In the genomic region with DNA sequence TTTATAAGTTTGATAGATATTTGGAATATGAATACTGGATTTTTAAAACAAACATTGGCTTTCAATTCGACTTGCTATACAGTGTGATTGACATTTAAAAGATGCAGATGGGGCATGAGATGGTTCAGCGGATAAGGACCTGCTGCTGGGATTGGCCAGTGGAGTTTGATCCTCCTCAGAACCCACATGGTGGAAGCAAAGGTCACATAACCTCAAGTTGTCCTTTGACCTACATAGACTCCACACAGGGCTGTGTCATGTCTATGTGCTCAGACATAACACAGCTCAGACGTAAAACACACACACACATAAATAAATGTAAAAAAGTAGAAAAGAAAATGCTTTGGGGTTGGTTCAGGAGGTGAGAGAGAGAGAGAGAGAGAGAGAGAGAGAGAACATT, we compare ENCODE assay signal across 22 mouse cellular contexts.
DNase-seq lines count a peak whose midpoint lies in the region; ATAC-seq and TF ChIP-seq lines count a peak whose summit lies in the region.
"Had no signal": no experiment of that assay in that cellular context is flagged by ENCODE, and none has a peak within 500 bp of the region (broad histone marks: within the 10 kb centered on the region; RNA-seq: fewer than 3 reads in every experiment).

No protein-coding gene starts in this region.

- no peak overlapping the region for H3K27ac ChIP-seq in hindbrain, embryonic 16.5 days (ENCODE audit: low read depth, low read length)
- H3K27ac ChIP-seq in hindbrain, postnatal 0 days, result no peak overlapping the region
- H3K27ac ChIP-seq in midbrain, embryonic 10.5 days (replicated peaks), result no peak overlapping the region
- H3K27ac ChIP-seq in midbrain, embryonic 14.5 days (replicated peaks; ENCODE audit: low read depth, low read length), result no peak overlapping the region
- H3K27ac ChIP-seq: embryonic facial prominence, embryonic 15.5 days; forebrain, embryonic 10.5 days; heart, adult 2 months; heart, embryonic 15.5 days; hindbrain, embryonic 12.5 days had no signal

- H3K9me3 ChIP-seq in hindbrain, embryonic 16.5 days (ENCODE audit: control insufficient read depth, low read length), result no peaks in the 10 kb centered on the region
- no peaks in the 10 kb centered on the region for H3K9me3 ChIP-seq in hindbrain, postnatal 0 days (ENCODE audit: low read length)
- no peaks in the 10 kb centered on the region for H3K9me3 ChIP-seq in midbrain, embryonic 10.5 days (replicated peaks)
- H3K9me3 ChIP-seq in midbrain, embryonic 14.5 days (ENCODE audit: control insufficient read depth, low read length), result no peaks in the 10 kb centered on the region
- H3K9me3 ChIP-seq: embryonic facial prominence, embryonic 15.5 days; forebrain, embryonic 10.5 days; heart, embryonic 15.5 days; hindbrain, embryonic 12.5 days had no signal

- no peak overlapping the region for H3K9ac ChIP-seq in hindbrain, embryonic 16.5 days (ENCODE audit: low read depth, low read length)
- no peak overlapping the region for H3K9ac ChIP-seq in hindbrain, postnatal 0 days (replicated peaks; ENCODE audit: low read length)
- H3K9ac ChIP-seq in midbrain, embryonic 14.5 days (replicated peaks; ENCODE audit: low read length), result no peak overlapping the region
- H3K9ac ChIP-seq: embryonic facial prominence, embryonic 15.5 days; heart, embryonic 15.5 days; hindbrain, embryonic 12.5 days had no signal

- WGBS in hindbrain, embryonic 16.5 days, result 56% methylated on average over 3 of the region's 3 CpGs
- WGBS in hindbrain, postnatal 0 days, result 42% methylated on average over 3 of the region's 3 CpGs
- 34% methylated on average over 3 of the region's 3 CpGs for WGBS in midbrain, embryonic 10.5 days
- WGBS in midbrain, embryonic 14.5 days, result 34% methylated on average over 3 of the region's 3 CpGs

- no peak overlapping the region for H3K4me3 ChIP-seq in hindbrain, embryonic 16.5 days (ENCODE audit: low read length)
- H3K4me3 ChIP-seq in hindbrain, postnatal 0 days (ENCODE audit: low read length), result no peak overlapping the region
- H3K4me3 ChIP-seq in midbrain, embryonic 10.5 days, result no peak overlapping the region
- no peak overlapping the region for H3K4me3 ChIP-seq in midbrain, embryonic 14.5 days (replicated peaks; ENCODE audit: low read depth, low read length)
- H3K4me3 ChIP-seq: embryonic facial prominence, embryonic 15.5 days; erythroblast, embryonic 14.5 days; forebrain, embryonic 10.5 days; heart, adult 2 months; heart, embryonic 15.5 days; hindbrain, embryonic 12.5 days had no signal

- H3K27me3 ChIP-seq in hindbrain, embryonic 16.5 days (replicated peaks; ENCODE audit: control insufficient read depth, insufficient read depth, low read length), result no peaks in the 10 kb centered on the region
- no peaks in the 10 kb centered on the region for H3K27me3 ChIP-seq in hindbrain, postnatal 0 days (ENCODE audit: insufficient read depth, low read length)
- H3K27me3 ChIP-seq in midbrain, embryonic 10.5 days (ENCODE audit: low read depth, poor library complexity, severe bottlenecking), result no peaks in the 10 kb centered on the region
- H3K27me3 ChIP-seq in midbrain, embryonic 14.5 days (ENCODE audit: control insufficient read depth, insufficient read depth, low read length), result no peaks in the 10 kb centered on the region
- H3K27me3 ChIP-seq: embryonic facial prominence, embryonic 15.5 days; heart, embryonic 15.5 days; hindbrain, embryonic 12.5 days had no signal

- no peaks in the 10 kb centered on the region for H3K4me1 ChIP-seq in hindbrain, embryonic 16.5 days (ENCODE audit: control insufficient read depth, insufficient read depth, low read depth, low read length)
- no peaks in the 10 kb centered on the region for H3K4me1 ChIP-seq in hindbrain, postnatal 0 days (ENCODE audit: insufficient read depth, low read length)
- peaks cover 8% of the 10 kb centered on the region for H3K4me1 ChIP-seq in midbrain, embryonic 10.5 days
- H3K4me1 ChIP-seq in midbrain, embryonic 14.5 days (ENCODE audit: control insufficient read depth, insufficient read depth, low read length), result no peaks in the 10 kb centered on the region
- H3K4me1 ChIP-seq: embryonic facial prominence, embryonic 15.5 days; heart, embryonic 15.5 days; hindbrain, embryonic 12.5 days had no signal

- no peak for DNase-seq in hindbrain, postnatal 0 days (ENCODE audit: low spot score)
- peak; percentile 24 for DNase-seq in midbrain, embryonic 10.5 days (ENCODE audit: low spot score)
- DNase-seq in midbrain, embryonic 14.5 days, result no peak
- peak; percentile 12 for DNase-seq in embryo, embryonic 11 days
- DNase-seq in mesoderm, embryonic 11.5 days (ENCODE audit: low read depth, low spot score), result peak; percentile 14
- DNase-seq in neural tube, embryonic 10.5 days (ENCODE audit: extremely low spot score, low spot score), result no peak
- DNase-seq: adrenal gland, adult 2 months; adrenal gland, postnatal 25 days; cerebellum, adult 2 months; cerebellum, postnatal 10 days; gastrocnemius, postnatal 14 days; heart, adult 2 months had no signal

- ATAC-seq in hindbrain, embryonic 16.5 days, result peak; percentile 20
- ATAC-seq in hindbrain, postnatal 0 days, result no peak
- ATAC-seq in midbrain, embryonic 14.5 days (ENCODE audit: low FRiP score, low TSS enrichment), result no peak
- ATAC-seq: forebrain, embryonic 16.5 days; inflammation-experienced regulatory T-cells, adult 6 months; intestine, postnatal 0 days had no signal

- no peak for TF ChIP-seq CTCF in hindbrain, postnatal 0 days (IDR thresholded peaks at IDR 0.05; ENCODE audit: low read depth)

- no peak overlapping the region for H3K4me2 ChIP-seq in hindbrain, embryonic 16.5 days (ENCODE audit: low read length)
- no peak overlapping the region for H3K4me2 ChIP-seq in hindbrain, postnatal 0 days (ENCODE audit: low read depth, low read length)
- H3K4me2 ChIP-seq in midbrain, embryonic 14.5 days (ENCODE audit: low read length), result no peak overlapping the region
- H3K4me2 ChIP-seq: embryonic facial prominence, embryonic 15.5 days; heart, embryonic 11.5 days; heart, embryonic 15.5 days; hindbrain, embryonic 12.5 days had no signal

- H3K36me3 ChIP-seq in hindbrain, embryonic 16.5 days (ENCODE audit: control insufficient read depth, insufficient read depth, low read length), result no peaks in the 10 kb centered on the region
- no peaks in the 10 kb centered on the region for H3K36me3 ChIP-seq in hindbrain, postnatal 0 days (ENCODE audit: insufficient read depth, low read length)
- H3K36me3 ChIP-seq in midbrain, embryonic 10.5 days, result no peaks in the 10 kb centered on the region
- H3K36me3 ChIP-seq in midbrain, embryonic 14.5 days (ENCODE audit: control insufficient read depth, insufficient read depth, low read length), result no peaks in the 10 kb centered on the region
- H3K36me3 ChIP-seq: embryonic facial prominence, embryonic 15.5 days; forebrain, embryonic 10.5 days; heart, embryonic 15.5 days; hindbrain, embryonic 12.5 days had no signal

Comparison
In these comparisons a context has a peak if more than half of its experiments do, and no peak if none do; other contexts are left out.
1. DNase-seq: peak in midbrain, embryonic 10.5 days (single experiment), embryo, embryonic 11 days (single experiment) and mesoderm, embryonic 11.5 days (single experiment); none in hindbrain, postnatal 0 days (single experiment), midbrain, embryonic 14.5 days (single experiment) and neural tube, embryonic 10.5 days (single experiment).